Mouse (Mus musculus) liver, adult 2 months (tissue): Measurements from ENCODE around the gene Stpg4.

ENCODE experiments used
- CTCF ChIP-seq: fragments of 200-500 bp; IDR thresholded peaks from 2 replicates; pipeline ENCODE4 v1.5.1; 2011; ENCODE audit warnings: low read depth, low read length, control low read depth
- POLR2A ChIP-seq: fragments of 200-500 bp; IDR thresholded peaks from 2 replicates; pipeline ENCODE4 v1.6.1; 2011; ENCODE audit warnings: low read length, control low read depth; ENCODE audit not compliant: insufficient read depth; ENCODE audit errors: extremely low read depth

GRCm38 (mm10) chr17:87368481-87368880 lies 59.1 kb downstream of the Stpg4 start:
- TF ChIP-seq CTCF (no peak), POLR2A (no peak)
